Mouse (Mus musculus) intestine, embryonic 14.5 days (tissue): ENCODE results near the gene Cry2. TPM values are rescaled to one million over a fixed set of nuclear protein-coding genes. Genes with fewer than 3 reads are reported as not detected.

ENCODE experiments used
- ATAC-seq: fragments of 200-750 bp; cut with Nextera tagmentation; replicated peaks from 2 replicates; pipeline ENCODE4 v1.8.0; 2017; ENCODE audit warnings: low read depth, moderate number of reproducible peaks, moderate TSS enrichment, moderate library complexity; ENCODE audit not compliant: low FRiP score, low TSS enrichment
- DNase-seq: peaks from one replicate; pipeline ENCODE4 v3.0.0-alpha.2; 2018; ENCODE audit warnings: low spot score
- H3K27ac ChIP-seq: fragments of 300-500 bp; sonication (generic); 2 replicates; pipeline ENCODE4 v1.5.1; 2014; ENCODE audit warnings: low read depth, mild to moderate bottlenecking, control low read depth
- H3K27me3 ChIP-seq: fragments of 300-500 bp; sonication (generic); replicated peaks from 2 replicates; pipeline ENCODE4 v1.6.1; 2014; ENCODE audit warnings: low read length, control low read depth; ENCODE audit not compliant: control insufficient read depth, insufficient read depth
- H3K36me3 ChIP-seq: fragments of 300-500 bp; sonication (generic); 2 replicates; pipeline ENCODE4 v1.6.1; 2014; ENCODE audit warnings: low read length, control low read depth; ENCODE audit not compliant: control insufficient read depth, insufficient read depth
- H3K4me1 ChIP-seq: fragments of 300-500 bp; sonication (generic); replicated peaks from 2 replicates; pipeline ENCODE4 v1.6.1; 2014; ENCODE audit warnings: low read length, control low read depth, mixed read lengths; ENCODE audit not compliant: control insufficient read depth, insufficient read depth
- H3K4me2 ChIP-seq: fragments of 300-500 bp; sonication (generic); 2 replicates; pipeline ENCODE4 v1.6.1; 2014; ENCODE audit warnings: low read length
- H3K4me3 ChIP-seq: fragments of 300-500 bp; sonication (generic); 2 replicates; pipeline ENCODE4 v1.5.1; 2014; ENCODE audit warnings: low read depth, low read length, control low read depth, mixed read lengths
- H3K9ac ChIP-seq: fragments of 300-500 bp; sonication (generic); 2 replicates; pipeline ENCODE4 v1.6.1; 2014; ENCODE audit warnings: mild to moderate bottlenecking, low read length
- H3K9me3 ChIP-seq: fragments of 300-500 bp; sonication (generic); 2 replicates; pipeline ENCODE4 v1.6.1; 2016; ENCODE audit warnings: low read length, control low read depth; ENCODE audit not compliant: control insufficient read depth
- WGBS: fragments of 180-500 bp; shearing (Covaris S2); extraction: QIAGEN DNeasy Blood & Tissue Kit; methylation state at CpG from one replicate; pipeline ENCODE4 v1.1.7; 2014; 5-methylcytosine and 5-hydroxymethylcytosine counted together
- polyA plus RNA-seq: library from polyadenylated mRNA; unstranded; fragments of >200 nt; fragmentation: Nextera tagmentation; extraction: Ambion mirVana; gene quantifications from 2 replicates; pipeline ENCODE4 v1.2.1, GENCODE M21; 2014

Gene Cry2
- polyA plus RNA-seq, 1 experiment from 2014 or later, result 16.7 TPM

DNA sequence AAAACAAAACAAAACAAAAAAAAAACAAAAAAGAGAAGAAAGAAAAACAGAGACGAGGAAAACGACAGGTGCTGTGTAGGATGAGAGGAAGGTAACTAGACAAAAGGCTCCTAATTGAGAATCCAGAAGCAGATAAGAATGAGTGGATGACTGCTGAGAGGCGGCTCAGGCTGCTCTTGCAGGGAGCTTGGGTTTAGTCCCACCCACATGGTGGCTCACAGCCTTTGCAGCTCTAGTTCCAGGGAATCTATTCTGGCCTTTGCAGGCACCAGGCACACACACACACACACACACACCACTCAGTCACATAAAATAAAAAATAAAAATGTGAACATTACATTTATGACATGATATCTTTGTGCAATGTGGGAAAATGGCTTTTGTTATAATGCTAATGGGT is 4.7 kb upstream of the Cry2 start:
- Histone ChIP-seq H3K27ac (no peak overlapping the region), H3K9me3 (no peaks in the 10 kb centered on the region), H3K27me3 (no peaks in the 10 kb centered on the region; the same call in 1 of the 2 replicates), H3K4me2 (no peak overlapping the region), H3K4me3 (no peak overlapping the region), H3K4me1 (peaks cover 3% of the 10 kb centered on the region; the same call in 1 of the 2 replicates), H3K9ac (no peak overlapping the region), H3K36me3 (no peaks in the 10 kb centered on the region)
- WGBS, result 66% methylated on average over 3 of the region's 3 CpGs
- ATAC-seq, result no peak
- no peak for DNase-seq

DNA sequence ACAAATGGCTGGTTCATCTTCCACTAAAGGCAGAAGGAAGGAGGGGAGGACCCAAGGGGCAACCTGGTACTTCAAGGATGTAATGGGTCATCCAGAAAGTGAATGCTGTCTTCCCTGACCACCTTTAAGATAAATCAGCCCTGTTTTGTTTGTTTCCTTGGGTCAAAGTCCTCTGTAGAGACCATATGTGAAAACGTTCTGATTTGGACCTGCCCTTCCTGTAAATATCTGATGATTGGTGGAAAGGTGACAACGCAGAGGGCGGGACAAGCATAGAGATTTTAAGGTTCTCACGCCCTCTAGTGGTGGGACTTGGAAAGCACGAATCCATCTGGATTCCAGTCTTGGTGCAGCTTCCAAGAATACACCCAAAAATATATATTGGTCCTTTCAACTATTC is 4.0 kb upstream of the Cry2 start:
- no peak overlapping the region for H3K4me3 ChIP-seq

DNA sequence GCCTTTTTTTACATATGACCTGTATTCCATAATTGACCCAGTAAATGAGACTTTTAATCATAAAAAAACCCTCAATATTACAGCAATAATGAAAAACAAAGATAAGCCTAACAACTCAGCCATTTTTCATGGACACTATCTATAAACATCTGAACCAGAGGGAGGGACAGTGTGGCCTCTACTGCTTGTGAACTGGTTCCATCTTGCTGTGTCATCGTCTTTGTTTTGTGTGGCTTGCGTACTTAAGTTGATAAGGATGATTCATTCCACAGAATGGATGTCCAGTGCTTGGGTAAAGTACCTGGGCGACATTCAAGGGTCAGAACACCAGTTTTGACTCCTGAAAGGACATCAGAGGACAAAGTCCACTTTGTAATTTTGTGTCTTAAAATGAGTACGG is 3.5 kb upstream of the Cry2 start:
- no peak overlapping the region for H3K4me3 ChIP-seq
- no peaks in the 10 kb centered on the region for H3K36me3 ChIP-seq
- H3K4me2 ChIP-seq, result no peak overlapping the region
- DNase-seq (no peak), ATAC-seq (no peak)
- H3K9ac ChIP-seq, result no peak overlapping the region
- H3K9me3 ChIP-seq, result no peaks in the 10 kb centered on the region
- H3K27ac ChIP-seq, result no peak overlapping the region
- no peaks in the 10 kb centered on the region; the same call in 1 of the 2 replicates for H3K27me3 ChIP-seq
- H3K4me1 ChIP-seq, result peaks cover 11% of the 10 kb centered on the region
- 78% methylated on average over 4 of the region's 4 CpGs for WGBS

More for the DNA sequence above, 4.0 kb upstream of the Cry2 start:
- Histone ChIP-seq H3K4me2 (0 out of 2 replicates have a peak overlapping the region, but pooled peaks have one; percentile 13), H3K9me3 (no peaks in the 10 kb centered on the region), H3K4me1 (peaks cover 6% of the 10 kb centered on the region), H3K27me3 (no peaks in the 10 kb centered on the region; the same call in 1 of the 2 replicates), H3K36me3 (no peaks in the 10 kb centered on the region), H3K27ac (no peak overlapping the region), H3K9ac (no peak overlapping the region)
- WGBS, result under 1% methylated on average over 5 of the region's 5 CpGs
- DNase-seq (peak; percentile 91), ATAC-seq (no peak)

DNA sequence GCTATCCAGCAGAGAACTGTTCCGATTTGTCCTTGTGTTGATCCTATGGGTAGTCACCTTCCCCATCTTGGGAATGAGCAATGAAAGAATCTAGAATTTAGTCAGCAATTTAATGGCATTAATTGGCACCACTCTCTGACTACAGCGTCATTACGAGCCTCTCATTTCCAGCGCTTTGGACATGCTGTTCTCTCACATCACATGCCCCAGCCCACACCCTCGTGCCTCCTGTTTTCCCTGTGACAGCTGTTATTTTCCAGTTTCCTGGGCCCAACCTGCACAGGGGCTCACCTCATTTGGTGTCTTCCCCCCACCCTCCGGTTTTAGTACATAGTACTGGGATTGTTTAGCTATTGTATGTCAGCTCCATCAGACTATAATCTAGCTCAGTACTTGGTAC is 1.2 kb upstream of the Cry2 start:
- Histone ChIP-seq H3K36me3 (no peaks in the 10 kb centered on the region), H3K27ac (no peak overlapping the region), H3K9ac (peak overlapping the region; percentile 46; the same call in 1 of the 2 replicates), H3K4me3 (no peak overlapping the region), H3K27me3 (no peaks in the 10 kb centered on the region; the same call in 1 of the 2 replicates), H3K4me2 (0 out of 2 replicates have a peak overlapping the region, but pooled peaks have one; percentile 90), H3K9me3 (no peaks in the 10 kb centered on the region), H3K4me1 (peaks cover 34% of the 10 kb centered on the region)
- no peak for ATAC-seq
- DNase-seq, result no peak
- 55% methylated on average over 6 of the region's 6 CpGs for WGBS

DNA sequence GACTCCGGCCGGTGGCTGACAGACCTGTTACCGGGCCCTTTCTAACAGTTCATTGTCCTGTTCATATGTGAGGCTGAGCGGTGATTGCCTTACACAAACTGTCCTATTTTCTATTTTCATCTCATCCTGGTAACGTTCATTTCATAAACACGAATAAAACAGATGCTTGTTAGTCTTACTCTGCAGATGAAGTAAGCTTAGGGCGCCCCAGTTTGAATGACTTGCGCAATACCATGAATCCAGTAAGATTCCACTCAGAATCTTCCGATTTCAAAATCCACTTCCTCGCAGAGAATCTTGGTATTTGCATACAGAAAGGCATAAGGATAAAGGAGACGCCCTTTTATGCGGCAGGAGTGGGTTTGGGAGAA is 517 bp upstream of the Cry2 start:
- H3K27ac ChIP-seq, result no peak overlapping the region
- peak overlapping the region; percentile 46 for H3K9ac ChIP-seq
- H3K4me2 ChIP-seq, result peak overlapping the region; percentile 90
- no peaks in the 10 kb centered on the region for H3K9me3 ChIP-seq
- H3K4me3 ChIP-seq, result peak overlapping the region; percentile 94
- DNase-seq (no peak), ATAC-seq (no peak)
- no peaks in the 10 kb centered on the region; the same call in 1 of the 2 replicates for H3K27me3 ChIP-seq
- H3K36me3 ChIP-seq, result no peaks in the 10 kb centered on the region
- H3K4me1 ChIP-seq, result peaks cover 36% of the 10 kb centered on the region
- WGBS, result 8% methylated on average over 12 of the region's 12 CpGs

DNA sequence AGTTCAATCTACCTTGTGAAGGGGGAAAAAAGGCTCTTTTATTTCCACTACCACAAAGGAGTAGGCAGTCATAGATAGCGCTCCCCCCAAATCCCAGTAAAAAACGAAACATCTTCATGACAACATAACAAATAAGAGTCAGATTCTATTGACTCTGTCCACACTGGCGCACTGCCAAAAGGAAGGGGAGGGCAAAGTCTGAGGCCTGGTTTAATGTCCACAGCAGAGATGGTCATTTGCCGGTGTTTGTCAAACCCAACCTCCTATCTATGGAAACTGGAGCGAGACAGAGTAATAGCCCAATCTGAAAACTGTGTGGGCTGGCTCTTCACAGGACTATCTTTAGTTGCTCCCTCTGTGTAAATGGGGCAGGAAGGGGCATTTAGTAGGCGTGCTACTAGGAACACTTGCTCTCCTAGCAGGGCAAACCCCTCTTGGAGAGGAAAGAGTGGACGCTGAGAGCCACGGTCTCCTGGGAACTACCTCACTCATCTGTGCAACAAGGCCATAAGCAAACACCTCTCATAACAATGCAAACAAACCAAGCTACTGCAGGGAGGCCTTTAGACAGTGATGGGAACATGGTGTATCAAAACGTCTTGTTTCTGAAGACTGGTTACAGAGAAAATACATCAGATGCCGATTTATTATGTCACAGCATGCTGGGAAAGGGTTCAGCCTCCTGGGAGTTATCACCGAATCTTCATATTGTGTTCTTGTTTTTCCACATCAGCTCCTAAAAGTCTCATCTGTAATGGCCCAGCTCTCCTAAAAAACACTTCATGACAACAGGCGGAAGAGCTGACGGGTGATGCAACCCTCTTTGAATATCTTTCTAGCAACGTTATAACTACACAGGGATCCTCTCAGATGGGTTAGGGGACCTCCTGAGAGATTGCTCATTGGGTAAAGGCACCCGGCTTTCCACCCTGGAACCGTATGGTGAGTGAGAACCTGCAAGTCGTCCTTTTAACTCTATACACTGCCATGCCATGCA is 1.2 kb downstream of the Cry2 start:
- peaks cover 46% of the 10 kb centered on the region for H3K4me1 ChIP-seq
- ATAC-seq (no peak), DNase-seq (no peak)
- H3K4me2 ChIP-seq, result peak overlapping the region; percentile 90
- no peaks in the 10 kb centered on the region for H3K36me3 ChIP-seq
- H3K4me3 ChIP-seq, result peak overlapping the region; percentile 94
- 45% methylated on average over 17 of the region's 17 CpGs for WGBS
- peak overlapping the region; percentile 81 for H3K9ac ChIP-seq
- no peak overlapping the region for H3K27ac ChIP-seq
- no peaks in the 10 kb centered on the region; the same call in 1 of the 2 replicates for H3K27me3 ChIP-seq
- H3K9me3 ChIP-seq, result no peaks in the 10 kb centered on the region

DNA sequence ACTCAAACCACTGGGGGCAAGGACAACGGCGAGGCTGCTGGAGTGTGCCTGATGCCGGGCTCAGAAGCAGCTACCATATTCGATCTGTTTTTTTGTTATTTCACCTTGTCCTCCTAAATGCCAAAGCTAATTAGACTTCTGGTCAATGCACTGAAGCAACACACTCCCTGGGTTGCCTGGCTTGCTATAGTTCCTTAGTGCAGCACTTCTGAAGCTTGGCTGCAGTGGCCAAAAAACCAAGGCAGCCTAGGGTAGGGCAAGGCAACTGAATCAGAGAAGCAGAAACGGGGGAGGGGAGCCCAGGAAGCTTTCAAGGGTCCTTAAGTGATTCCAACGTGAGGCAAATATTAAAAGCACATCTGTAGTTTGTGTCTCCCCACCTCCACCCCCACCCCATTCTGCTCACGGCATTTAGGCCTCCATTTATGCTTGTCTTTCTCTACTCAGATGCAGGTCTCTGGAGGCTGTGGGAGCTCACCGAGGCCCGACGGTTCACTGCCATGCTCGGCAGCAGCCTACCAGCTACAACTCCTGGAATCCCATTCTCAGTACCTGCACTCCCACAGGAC is 2.1 kb downstream of the Cry2 start:
- no peak overlapping the region for H3K27ac ChIP-seq
- no peaks in the 10 kb centered on the region for H3K9me3 ChIP-seq
- peak overlapping the region; percentile 90 for H3K4me2 ChIP-seq
- no peaks in the 10 kb centered on the region; the same call in 1 of the 2 replicates for H3K27me3 ChIP-seq
- H3K9ac ChIP-seq, result peak overlapping the region; percentile 17; the same call in 1 of the 2 replicates
- H3K4me1 ChIP-seq, result peaks cover 49% of the 10 kb centered on the region
- H3K36me3 ChIP-seq, result no peaks in the 10 kb centered on the region
- 0 out of 2 replicates have a peak overlapping the region, but pooled peaks have one; percentile 6 for H3K4me3 ChIP-seq
- ATAC-seq, result no peak
- DNase-seq, result no peak
- 40% methylated on average over 11 of the region's 11 CpGs for WGBS

DNA sequence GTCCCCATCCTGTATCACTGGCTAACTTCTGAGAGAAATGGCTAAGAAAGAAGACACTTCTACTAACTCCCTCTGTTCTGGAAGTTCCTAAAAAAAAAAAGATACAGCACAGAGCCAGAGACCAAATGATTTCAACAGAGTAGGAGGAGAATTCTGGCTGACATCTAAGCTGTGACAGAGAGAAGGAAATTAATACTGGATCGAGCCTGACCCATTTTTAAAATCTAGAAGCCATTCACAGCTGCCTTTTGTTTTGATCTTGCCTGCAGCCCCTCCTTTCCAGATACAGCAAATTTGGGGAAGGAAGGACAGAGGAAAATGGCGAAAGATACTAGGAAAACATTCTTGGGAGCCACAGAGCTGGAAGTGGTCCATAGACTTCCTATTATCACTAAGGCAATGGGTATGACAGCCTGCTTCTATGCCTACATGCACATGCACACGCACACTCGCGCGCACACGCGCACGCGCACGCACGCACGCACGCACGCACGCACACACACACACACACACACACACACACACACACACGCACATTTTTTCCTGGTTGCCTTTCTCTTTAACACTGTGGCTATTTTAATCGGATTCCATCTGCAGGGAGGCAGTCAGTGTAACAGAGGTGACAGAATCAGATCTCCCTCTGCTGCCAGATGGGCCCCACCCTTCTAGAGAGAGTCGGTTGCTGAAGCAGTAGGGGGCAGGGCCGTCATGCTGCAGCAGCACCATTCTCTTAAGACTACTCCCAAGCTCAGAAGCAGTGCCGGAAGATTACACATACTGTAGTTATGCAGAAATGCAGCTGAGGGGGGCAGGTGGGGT is 2.9 kb downstream of the Cry2 start:
- 51% methylated on average over 21 of the region's 21 CpGs for WGBS
- peak overlapping the region; percentile 90 for H3K4me2 ChIP-seq
- ATAC-seq (no peak), DNase-seq (peak; percentile 67)
- H3K9ac ChIP-seq, result peak overlapping the region; percentile 17; the same call in 1 of the 2 replicates
- peaks cover 5% of the 10 kb centered on the region for H3K36me3 ChIP-seq
- peaks cover 49% of the 10 kb centered on the region for H3K4me1 ChIP-seq
- no peak overlapping the region for H3K27ac ChIP-seq
- H3K27me3 ChIP-seq, result no peaks in the 10 kb centered on the region; the same call in 1 of the 2 replicates
- no peaks in the 10 kb centered on the region for H3K9me3 ChIP-seq
- 0 out of 2 replicates have a peak overlapping the region, but pooled peaks have one; percentile 6 for H3K4me3 ChIP-seq
